Mouse (Mus musculus): ENCODE results near the gene Prkacb. TPM values are rescaled to one million over a fixed set of nuclear protein-coding genes. Genes with fewer than 3 reads are reported as not detected.
"Not testable (repeated sequence)": the region's sequence is repeated elsewhere in the genome, so short reads cannot be mapped to it uniquely, and the experiment has no call there.

Prkacb gene
- polyA plus RNA-seq, 1 experiment from 2014 or later = 50.0 TPM

- Histone ChIP-seq H3K36me3 (no peaks in the 10 kb centered on the region), H3K4me1 (peaks cover 42% of the 10 kb centered on the region), H3K27ac (peak overlapping the region; percentile 63), H3K27me3 (ENCODE audit: insufficient read depth, poor library complexity, severe bottlenecking) (no peaks in the 10 kb centered on the region), H3K4me3 (peak overlapping the region; percentile 53), H3K9me3 (no peaks in the 10 kb centered on the region)
- WGBS = 15% methylated on average over 17 of the region's 17 CpGs
- DNase-seq (ENCODE audit: low spot score) = no peak
Measured at GRCm38 (mm10) chr3:146769940-146770659, 42.7 kb downstream of the Prkacb start.

DNA sequence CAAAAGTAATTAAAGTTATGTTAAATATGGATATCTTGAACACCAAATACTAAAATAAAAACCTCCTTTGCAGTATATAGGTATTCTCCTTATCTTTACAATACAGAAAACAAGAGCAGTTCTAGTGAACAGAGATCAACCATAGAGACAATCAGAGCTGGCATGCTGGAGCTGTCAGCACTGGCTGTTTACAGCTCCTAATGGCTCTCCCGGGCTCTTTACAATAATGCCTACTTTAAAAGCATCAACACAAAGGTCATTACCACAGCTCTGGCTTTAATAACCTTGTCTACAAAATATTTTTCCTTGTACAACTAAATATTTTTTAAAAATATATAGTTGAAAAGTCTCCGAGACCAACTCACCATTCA lies 43.2 kb downstream of the Prkacb start:
- DNase-seq (ENCODE audit: low spot score) = no peak
- no peaks in the 10 kb centered on the region for H3K36me3 ChIP-seq
- no peaks in the 10 kb centered on the region for H3K27me3 ChIP-seq (ENCODE audit: insufficient read depth, poor library complexity, severe bottlenecking)
- peak overlapping the region; percentile 53 for H3K4me3 ChIP-seq
- H3K27ac ChIP-seq = peak overlapping the region; percentile 63; the same call in 1 of the 2 replicates
- H3K4me1 ChIP-seq = peaks cover 42% of the 10 kb centered on the region
- no peaks in the 10 kb centered on the region for H3K9me3 ChIP-seq
- WGBS = 28% methylated on average over 2 of the region's 2 CpGs

DNA sequence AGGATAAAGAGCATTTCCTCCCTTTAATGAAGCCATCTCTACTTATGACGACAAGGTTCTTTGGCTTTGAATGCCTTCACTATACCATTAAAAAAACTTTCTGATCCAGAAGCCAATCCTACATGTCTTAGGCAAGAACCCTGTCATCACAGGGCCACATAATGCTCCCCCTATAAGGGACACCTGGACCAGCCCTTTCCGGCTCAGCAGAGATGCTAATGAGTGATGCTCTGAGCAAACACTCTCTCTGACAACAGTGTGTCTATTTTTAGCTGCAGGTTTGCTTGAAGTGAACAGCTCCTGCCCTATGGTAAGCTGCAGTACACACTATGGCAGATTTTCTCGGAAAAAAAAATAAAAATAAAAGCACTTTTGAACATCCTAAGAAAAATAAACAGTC lies 43.9 kb downstream of the Prkacb start:
- no peaks in the 10 kb centered on the region for H3K9me3 ChIP-seq
- no peak overlapping the region for H3K27ac ChIP-seq
- H3K4me3 ChIP-seq = no peak overlapping the region
- H3K4me1 ChIP-seq = peaks cover 42% of the 10 kb centered on the region
- no peaks in the 10 kb centered on the region for H3K27me3 ChIP-seq (ENCODE audit: insufficient read depth, poor library complexity, severe bottlenecking)
- no peaks in the 10 kb centered on the region for H3K36me3 ChIP-seq
- 51% methylated on average over 3 of the region's 3 CpGs for WGBS
- DNase-seq (ENCODE audit: low spot score) = no peak

GRCm38 (mm10) chr3:146768360-146768759 lies 44.4 kb downstream of the Prkacb start:
- Histone ChIP-seq H3K4me3 (no peak overlapping the region), H3K27me3 (ENCODE audit: insufficient read depth, poor library complexity, severe bottlenecking) (no peaks in the 10 kb centered on the region), H3K27ac (no peak overlapping the region), H3K4me1 (peaks cover 42% of the 10 kb centered on the region), H3K36me3 (no peaks in the 10 kb centered on the region), H3K9me3 (no peaks in the 10 kb centered on the region)
- DNase-seq (ENCODE audit: low spot score) = no peak
- 88% methylated on average over 5 of the region's 5 CpGs for WGBS

DNA sequence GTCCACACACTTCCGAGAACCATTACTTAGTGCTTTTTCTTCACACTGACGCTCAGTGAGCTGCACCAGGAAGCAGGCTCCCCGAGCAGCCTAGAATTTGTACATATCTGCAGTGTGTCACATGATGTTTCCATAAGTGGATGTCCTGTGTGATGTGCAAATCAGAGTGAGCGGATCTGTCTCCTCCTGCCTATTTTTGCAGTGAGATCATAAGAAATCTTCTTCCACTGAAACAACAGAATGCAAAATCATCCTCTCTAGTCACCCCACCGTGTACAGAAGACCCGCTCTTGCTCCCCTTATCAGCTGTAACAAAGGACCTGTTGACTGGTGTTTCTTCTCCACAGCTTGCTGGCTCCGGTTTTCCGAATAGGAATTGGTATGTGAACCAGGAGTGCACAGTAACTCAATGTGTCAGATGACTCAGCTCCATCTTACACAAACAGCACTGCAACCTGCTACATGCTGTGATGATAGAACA lies 46.0 kb downstream of the Prkacb start:
- WGBS = 22% methylated on average over 8 of the region's 8 CpGs
- Histone ChIP-seq H3K4me3 (peak overlapping the region; percentile 40; the same call in 1 of the 2 replicates), H3K36me3 (no peaks in the 10 kb centered on the region; the same call in 1 of the 2 replicates), H3K4me1 (peaks cover 42% of the 10 kb centered on the region), H3K27me3 (ENCODE audit: insufficient read depth, poor library complexity, severe bottlenecking) (no peaks in the 10 kb centered on the region), H3K27ac (peak overlapping the region; percentile 79), H3K9me3 (no peaks in the 10 kb centered on the region)
- no peak for DNase-seq (ENCODE audit: low spot score)

- H3K27ac ChIP-seq = peak overlapping the region; percentile 79
- no peaks in the 10 kb centered on the region for H3K27me3 ChIP-seq (ENCODE audit: insufficient read depth, poor library complexity, severe bottlenecking)
- no peaks in the 10 kb centered on the region for H3K9me3 ChIP-seq
- peaks cover 42% of the 10 kb centered on the region for H3K4me1 ChIP-seq
- WGBS = 81% methylated on average over 4 of the region's 4 CpGs
- H3K4me3 ChIP-seq = peak overlapping the region; percentile 40; the same call in 1 of the 2 replicates
- no peaks in the 10 kb centered on the region; the same call in 1 of the 2 replicates for H3K36me3 ChIP-seq
- DNase-seq (ENCODE audit: low spot score) = no peak
Measured at GRCm38 (mm10) chr3:146766071-146766605, 46.7 kb downstream of the Prkacb start.

GRCm38 (mm10) chr3:146764871-146765529 lies 47.8 kb downstream of the Prkacb start:
- WGBS = 94% methylated on average over 3 of the region's 3 CpGs
- no peaks in the 10 kb centered on the region for H3K9me3 ChIP-seq
- no peak overlapping the region for H3K27ac ChIP-seq
- H3K4me1 ChIP-seq = peaks cover 31% of the 10 kb centered on the region
- no peaks in the 10 kb centered on the region for H3K27me3 ChIP-seq (ENCODE audit: insufficient read depth, poor library complexity, severe bottlenecking)
- no peak for DNase-seq (ENCODE audit: low spot score)
- H3K4me3 ChIP-seq = no peak overlapping the region
- H3K36me3 ChIP-seq = no peaks in the 10 kb centered on the region; the same call in 1 of the 2 replicates

DNA sequence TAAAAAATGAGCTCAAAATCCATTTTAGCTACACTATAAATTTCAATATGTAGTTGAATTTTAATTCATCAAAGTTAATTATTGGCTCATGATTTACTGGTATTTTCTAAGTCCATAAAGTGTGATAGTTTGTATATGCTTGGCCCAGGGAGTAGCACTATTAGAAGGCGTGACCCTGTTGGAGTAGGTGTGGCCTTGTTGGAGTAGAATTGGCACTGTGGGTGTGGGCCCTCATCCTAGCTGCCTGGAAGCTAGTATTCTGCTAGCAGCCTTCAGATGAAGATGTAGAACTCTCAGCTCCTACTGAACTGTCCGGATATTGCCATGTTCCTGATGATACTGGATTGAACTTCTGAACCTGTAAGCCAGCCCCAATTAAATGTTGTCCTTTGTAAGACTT lies 49.7 kb downstream of the Prkacb start:
- not testable (repeated sequence) for H3K27ac ChIP-seq; DNase-seq (ENCODE audit: low spot score); H3K27me3 ChIP-seq (ENCODE audit: insufficient read depth, poor library complexity, severe bottlenecking); H3K36me3 ChIP-seq; H3K4me3 ChIP-seq; H3K9me3 ChIP-seq
- WGBS = 92% methylated on average over 2 of the region's 2 CpGs
- peaks cover 17% of the 10 kb centered on the region for H3K4me1 ChIP-seq

DNA sequence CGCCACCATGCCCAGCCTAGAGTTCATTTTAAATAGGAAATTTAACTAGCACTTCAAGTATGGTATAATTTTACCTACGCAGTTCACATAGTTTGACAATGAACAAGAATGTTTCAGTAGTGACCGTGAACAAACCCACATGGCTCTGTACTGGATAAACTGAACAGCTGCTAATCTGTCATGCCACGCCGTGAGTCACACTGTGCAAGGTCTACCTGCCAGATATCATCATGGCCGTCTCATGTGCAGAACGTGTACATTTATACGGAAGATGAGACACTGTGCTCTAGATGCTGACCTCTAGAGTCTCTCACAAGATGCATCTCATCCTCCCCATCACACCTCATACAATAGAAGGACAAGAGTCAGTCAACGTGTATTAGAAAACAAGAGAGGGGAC lies 51.5 kb downstream of the Prkacb start:
- Histone ChIP-seq H3K27ac (no peak overlapping the region), H3K4me3 (no peak overlapping the region), H3K27me3 (ENCODE audit: insufficient read depth, poor library complexity, severe bottlenecking) (no peaks in the 10 kb centered on the region), H3K36me3 (no peaks in the 10 kb centered on the region; the same call in 1 of the 2 replicates), H3K4me1 (peaks cover 4% of the 10 kb centered on the region), H3K9me3 (no peaks in the 10 kb centered on the region)
- 92% methylated on average over 9 of the region's 9 CpGs for WGBS
- no peak for DNase-seq (ENCODE audit: low spot score)

DNA sequence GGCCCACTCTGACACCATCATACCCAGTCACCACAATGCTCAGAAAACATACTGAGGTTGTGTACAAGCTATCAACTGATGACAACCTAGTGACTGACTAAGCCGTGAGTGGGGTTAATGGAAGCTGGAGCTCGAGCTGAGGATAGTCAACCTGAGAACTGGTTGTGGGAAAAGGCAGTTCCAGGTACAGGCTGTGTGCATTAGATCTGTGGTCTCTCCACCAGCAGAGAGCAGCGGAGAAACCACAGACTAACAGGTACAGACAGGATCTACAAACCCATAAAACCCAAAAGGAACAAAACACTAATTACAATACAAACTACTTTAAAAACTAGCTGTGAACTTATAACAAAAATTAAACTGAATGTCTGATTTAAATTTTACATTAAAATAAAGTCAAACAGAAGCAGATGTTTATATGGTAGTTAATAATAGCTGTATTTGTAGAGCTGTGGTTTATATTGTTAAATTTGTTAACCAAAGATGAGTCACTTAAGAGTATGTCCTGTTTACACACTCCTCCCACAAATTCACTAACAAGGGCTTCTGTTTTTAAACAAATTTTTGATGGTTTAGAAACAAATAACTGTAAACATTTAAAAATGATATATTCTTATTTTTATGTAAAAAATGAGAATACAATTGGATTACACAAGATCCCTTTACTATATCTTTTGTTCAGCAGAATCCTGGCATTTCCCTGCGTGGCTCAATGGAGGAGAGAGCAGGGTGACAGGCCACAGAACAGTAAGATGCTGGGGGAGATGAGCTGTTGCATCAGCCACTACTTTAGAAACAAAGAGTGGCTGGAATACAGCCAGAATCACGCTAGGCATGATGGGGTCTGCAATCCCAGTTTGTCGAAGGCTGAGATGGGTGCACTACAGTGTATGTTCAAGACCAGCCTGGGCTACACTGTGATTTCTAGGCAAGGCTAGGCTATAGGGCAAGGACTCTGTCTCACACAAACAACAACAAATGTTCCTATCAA lies 54.5 kb downstream of the Prkacb start:
- DNase-seq (ENCODE audit: low spot score) = no peak
- H3K9me3 ChIP-seq = no peaks in the 10 kb centered on the region
- H3K4me3 ChIP-seq = no peak overlapping the region
- peaks cover 5% of the 10 kb centered on the region; the same call in 1 of the 2 replicates for H3K4me1 ChIP-seq
- H3K27ac ChIP-seq = no peak overlapping the region
- 81% methylated on average over 6 of the region's 6 CpGs for WGBS
- peaks cover 14% of the 10 kb centered on the region; the same call in 1 of the 2 replicates for H3K36me3 ChIP-seq
- no peaks in the 10 kb centered on the region for H3K27me3 ChIP-seq (ENCODE audit: insufficient read depth, poor library complexity, severe bottlenecking)

DNA sequence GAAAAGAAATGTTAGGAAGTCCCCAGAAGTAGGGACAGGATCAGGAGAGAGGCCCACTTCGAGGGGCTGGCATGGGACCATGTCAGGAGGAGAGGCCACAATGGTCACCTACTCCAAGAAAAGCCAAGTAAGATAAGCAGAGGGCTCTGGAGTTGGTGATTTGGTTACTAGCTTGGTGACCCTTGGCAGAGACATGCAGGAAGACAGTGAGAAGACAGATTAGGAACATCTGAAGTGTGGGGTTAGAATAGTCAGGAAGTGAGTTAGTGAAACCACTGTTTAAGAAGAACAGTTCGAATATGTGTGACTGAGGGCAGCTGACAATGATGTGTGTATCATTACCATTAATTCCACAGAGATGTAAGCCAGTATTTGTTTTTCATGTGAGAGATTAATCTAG lies 58.5 kb downstream of the Prkacb start:
- H3K27me3 ChIP-seq (ENCODE audit: insufficient read depth, poor library complexity, severe bottlenecking) = no peaks in the 10 kb centered on the region
- H3K27ac ChIP-seq = no peak overlapping the region
- H3K4me1 ChIP-seq = peaks cover 5% of the 10 kb centered on the region; the same call in 1 of the 2 replicates
- H3K36me3 ChIP-seq = peaks cover 38% of the 10 kb centered on the region
- H3K9me3 ChIP-seq = no peaks in the 10 kb centered on the region
- DNase-seq (ENCODE audit: low spot score) = no peak
- WGBS = 75% methylated on average over 2 of the region's 2 CpGs
- no peak overlapping the region for H3K4me3 ChIP-seq

- Histone ChIP-seq H3K27ac (no peak overlapping the region), H3K27me3 (ENCODE audit: insufficient read depth, poor library complexity, severe bottlenecking) (no peaks in the 10 kb centered on the region), H3K9me3 (no peaks in the 10 kb centered on the region), H3K36me3 (peaks cover 62% of the 10 kb centered on the region), H3K4me3 (no peak overlapping the region), H3K4me1 (0 out of 2 replicates have a peak, but pooled peaks cover 3% of the 10 kb centered on the region)
- no peak for DNase-seq (ENCODE audit: low spot score)
- 92% methylated on average over 4 of the region's 4 CpGs for WGBS
Measured at GRCm38 (mm10) chr3:146741564-146742202, 71.1 kb downstream of the Prkacb start.

All from heart, embryonic 10.5 days (tissue).